Mouse (Mus musculus): ENCODE results near the gene Tox2. TPM values are rescaled to one million over a fixed set of nuclear protein-coding genes. Genes with fewer than 3 reads are reported as not detected.

The Tox2 gene
- 6.3 and 7.3 TPM in 2 replicates for polyA plus RNA-seq (2014; fragmentation: Nextera tagmentation; extraction: Ambion mirVana)

DNA sequence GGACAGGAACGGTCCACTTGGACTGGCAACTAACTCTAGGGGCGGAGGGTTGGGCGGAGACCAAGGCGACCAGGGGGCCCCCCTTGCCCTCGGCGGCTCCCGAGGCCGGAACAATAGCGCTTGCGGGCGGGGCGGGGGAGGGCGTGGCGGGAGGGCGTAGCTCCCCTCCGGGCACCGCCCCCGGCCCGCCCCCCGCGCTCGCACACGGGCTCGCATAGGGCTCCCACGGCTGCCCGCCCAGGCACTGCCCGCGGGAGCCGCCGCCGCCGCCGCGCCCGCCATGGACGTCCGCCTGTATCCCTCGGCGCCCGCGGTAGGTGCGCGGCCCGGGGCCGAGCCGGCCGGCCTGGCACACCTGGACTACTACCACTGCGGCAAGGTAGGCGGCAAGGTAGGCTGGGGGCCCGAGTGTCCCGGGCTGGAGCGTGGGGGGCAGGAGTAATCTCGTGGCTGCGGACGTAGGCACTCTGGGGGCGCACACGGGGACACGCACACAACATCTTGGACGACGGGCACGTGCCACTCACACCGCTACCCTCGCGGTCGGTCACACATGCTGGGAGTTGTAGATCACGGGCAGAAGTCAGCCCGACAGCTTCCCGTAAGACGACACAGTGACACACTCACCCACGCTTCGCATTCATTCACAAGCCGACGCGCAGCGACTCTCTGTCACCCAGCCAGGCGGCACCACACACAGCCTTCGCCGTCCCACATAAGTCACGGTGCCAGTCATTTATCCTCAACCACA lies at the start of gene Tox2:
TSS of gene Tox2 (plus strand) at position 242 of the 751 bp plus-strand sequence.
- peaks cover 18% of the 10 kb centered on the region; the same call in 1 of the 2 replicates for H3K4me1 ChIP-seq (replicated peaks; ENCODE audit: control insufficient read depth, insufficient read depth, low read length)
- no peak within 1 kb of the TSS for H3K27ac ChIP-seq (ENCODE audit: low read depth)
- DNase-seq (ENCODE audit: low spot score): peak; percentile 71
- H3K36me3 ChIP-seq (ENCODE audit: control insufficient read depth, insufficient read depth, low read length): no peaks in the 10 kb centered on the region
- ATAC-seq (replicated peaks; ENCODE audit: low FRiP score, low TSS enrichment, low read depth): peak; percentile 89
- WGBS: under 1% methylated on average over 66 of the region's 79 CpGs
- H3K27me3 ChIP-seq (replicated peaks; ENCODE audit: control insufficient read depth, insufficient read depth, low read length): peaks cover 44% of the 10 kb centered on the region
- peak within 1 kb of the TSS; percentile 85 for H3K4me2 ChIP-seq (ENCODE audit: low read length)
- H3K9ac ChIP-seq (ENCODE audit: low read length): peak within 1 kb of the TSS; percentile 35
- H3K4me3 ChIP-seq (ENCODE audit: low read depth, low read length): peak within 1 kb of the TSS; percentile 46
- peaks cover 10% of the 10 kb centered on the region for H3K9me3 ChIP-seq (ENCODE audit: control insufficient read depth, low read length)

DNA sequence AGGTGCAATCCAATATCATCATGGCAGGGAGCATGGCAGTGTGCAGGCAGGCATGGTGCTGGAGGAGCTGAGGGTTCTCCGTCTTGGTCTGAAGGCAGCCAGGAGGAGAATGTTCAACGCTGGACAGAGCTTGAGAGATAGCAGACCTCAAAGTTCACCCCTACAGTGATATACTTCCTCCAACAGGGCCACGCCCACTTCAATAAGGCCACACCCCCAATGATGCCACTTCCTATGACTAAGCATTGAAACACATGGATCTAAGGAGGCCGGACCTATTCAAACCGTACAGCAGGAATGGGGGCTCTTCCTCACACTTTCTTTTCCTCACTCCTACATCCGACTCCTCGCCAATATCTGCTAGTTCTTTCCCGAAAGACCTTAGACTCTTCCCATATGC lies 48.3 kb upstream of the Tox2 start:
- Histone ChIP-seq H3K9ac (ENCODE audit: low read length) (no peak overlapping the region), H3K9me3 (ENCODE audit: control insufficient read depth, low read length) (no peaks in the 10 kb centered on the region), H3K4me1 (replicated peaks; ENCODE audit: control insufficient read depth, insufficient read depth, low read length) (no peaks in the 10 kb centered on the region), H3K4me2 (ENCODE audit: low read length) (no peak overlapping the region), H3K36me3 (ENCODE audit: control insufficient read depth, insufficient read depth, low read length) (no peaks in the 10 kb centered on the region), H3K4me3 (ENCODE audit: low read depth, low read length) (no peak overlapping the region), H3K27ac (ENCODE audit: low read depth) (no peak overlapping the region), H3K27me3 (replicated peaks; ENCODE audit: control insufficient read depth, insufficient read depth, low read length) (no peaks in the 10 kb centered on the region)
- WGBS: 85% methylated on average over 8 of the region's 8 CpGs
- ATAC-seq (replicated peaks; ENCODE audit: low FRiP score, low TSS enrichment, low read depth): 0 out of 2 replicates have a peak, but pooled peaks have one; percentile 43
- no peak for DNase-seq (ENCODE audit: low spot score)

DNA sequence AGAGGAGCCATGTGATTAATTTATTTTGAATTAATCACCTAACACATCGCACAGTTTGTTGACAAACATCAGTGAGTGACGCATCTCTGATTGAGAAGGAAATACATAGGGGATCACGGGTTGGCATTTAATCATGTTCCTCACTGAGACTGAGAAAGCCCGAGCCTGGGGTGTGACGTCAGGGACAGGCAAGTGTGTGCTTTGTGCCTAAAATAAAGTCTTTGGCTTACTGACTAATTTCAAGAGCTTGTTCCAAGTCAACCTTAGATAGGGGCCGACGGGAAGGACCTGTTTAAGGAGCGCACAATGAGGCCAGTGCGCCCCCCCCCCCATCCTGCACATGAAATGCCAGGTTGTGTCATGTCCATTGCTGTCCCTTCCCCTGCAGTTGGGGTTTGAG lies 43.9 kb upstream of the Tox2 start:
- no peaks in the 10 kb centered on the region for H3K36me3 ChIP-seq (ENCODE audit: control insufficient read depth, insufficient read depth, low read length)
- WGBS: 93% methylated on average over 9 of the region's 9 CpGs
- H3K4me3 ChIP-seq (ENCODE audit: low read depth, low read length): no peak overlapping the region
- ATAC-seq (replicated peaks; ENCODE audit: low FRiP score, low TSS enrichment, low read depth): no peak
- H3K4me1 ChIP-seq (replicated peaks; ENCODE audit: control insufficient read depth, insufficient read depth, low read length): no peaks in the 10 kb centered on the region
- no peak for DNase-seq (ENCODE audit: low spot score)
- no peaks in the 10 kb centered on the region for H3K27me3 ChIP-seq (replicated peaks; ENCODE audit: control insufficient read depth, insufficient read depth, low read length)
- no peak overlapping the region for H3K9ac ChIP-seq (ENCODE audit: low read length)
- H3K9me3 ChIP-seq (ENCODE audit: control insufficient read depth, low read length): no peaks in the 10 kb centered on the region
- no peak overlapping the region for H3K27ac ChIP-seq (ENCODE audit: low read depth)
- H3K4me2 ChIP-seq (ENCODE audit: low read length): no peak overlapping the region

- no peaks in the 10 kb centered on the region for H3K36me3 ChIP-seq (ENCODE audit: control insufficient read depth, insufficient read depth, low read length)
- WGBS: 63% methylated on average over 10 of the region's 10 CpGs
- H3K27ac ChIP-seq (ENCODE audit: low read depth): no peak overlapping the region
- no peaks in the 10 kb centered on the region for H3K4me1 ChIP-seq (replicated peaks; ENCODE audit: control insufficient read depth, insufficient read depth, low read length)
- no peak for DNase-seq (ENCODE audit: low spot score)
- H3K9me3 ChIP-seq (ENCODE audit: control insufficient read depth, low read length): no peaks in the 10 kb centered on the region
- no peak overlapping the region for H3K4me2 ChIP-seq (ENCODE audit: low read length)
- no peak overlapping the region for H3K9ac ChIP-seq (ENCODE audit: low read length)
- no peak overlapping the region for H3K4me3 ChIP-seq (ENCODE audit: low read depth, low read length)
- no peak for ATAC-seq (replicated peaks; ENCODE audit: low FRiP score, low TSS enrichment, low read depth)
- H3K27me3 ChIP-seq (replicated peaks; ENCODE audit: control insufficient read depth, insufficient read depth, low read length): no peaks in the 10 kb centered on the region
Measured at GRCm38 (mm10) chr2:163164461-163164990, 38.4 kb upstream of the Tox2 start.

DNA sequence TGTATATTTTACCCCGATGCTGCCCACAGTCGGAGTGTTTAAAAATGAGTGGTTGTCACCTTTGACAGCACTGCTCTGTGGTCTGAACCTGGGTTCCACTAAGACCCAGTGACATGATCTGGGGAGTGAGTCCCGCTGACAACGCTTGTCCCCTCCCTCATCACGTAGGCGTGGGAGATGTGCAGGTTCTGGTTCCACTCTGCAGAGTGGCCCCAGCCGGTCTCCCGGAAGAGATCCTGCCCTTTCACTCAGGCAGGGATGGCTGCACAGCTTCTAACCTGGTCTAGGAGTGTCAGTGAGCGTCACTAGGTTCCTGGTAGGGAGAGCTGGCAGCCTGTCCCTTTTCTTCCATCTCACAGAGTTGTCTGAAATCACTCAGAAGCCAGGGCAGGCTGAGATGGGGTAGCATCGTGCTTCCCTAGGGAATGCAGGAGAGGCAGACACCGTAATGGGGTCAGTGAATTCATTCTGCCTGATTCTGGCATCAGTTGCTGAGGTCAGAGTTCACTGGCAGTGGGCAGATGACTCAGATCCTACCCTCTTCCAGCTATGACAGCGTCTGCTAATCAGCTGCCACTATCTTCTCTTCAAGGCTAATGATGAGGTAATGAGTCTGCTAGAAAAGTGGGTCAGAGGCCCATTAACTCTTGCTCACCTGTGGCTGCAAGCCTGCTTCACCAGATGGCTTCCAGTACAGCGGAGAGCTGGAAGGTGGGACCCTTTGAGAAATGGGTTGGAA lies 36.7 kb upstream of the Tox2 start:
- ATAC-seq (replicated peaks; ENCODE audit: low FRiP score, low TSS enrichment, low read depth): peak; percentile 50; the same call in 1 of the 2 replicates
- H3K4me2 ChIP-seq (ENCODE audit: low read length): no peak overlapping the region
- H3K27ac ChIP-seq (ENCODE audit: low read depth): no peak overlapping the region

DNA sequence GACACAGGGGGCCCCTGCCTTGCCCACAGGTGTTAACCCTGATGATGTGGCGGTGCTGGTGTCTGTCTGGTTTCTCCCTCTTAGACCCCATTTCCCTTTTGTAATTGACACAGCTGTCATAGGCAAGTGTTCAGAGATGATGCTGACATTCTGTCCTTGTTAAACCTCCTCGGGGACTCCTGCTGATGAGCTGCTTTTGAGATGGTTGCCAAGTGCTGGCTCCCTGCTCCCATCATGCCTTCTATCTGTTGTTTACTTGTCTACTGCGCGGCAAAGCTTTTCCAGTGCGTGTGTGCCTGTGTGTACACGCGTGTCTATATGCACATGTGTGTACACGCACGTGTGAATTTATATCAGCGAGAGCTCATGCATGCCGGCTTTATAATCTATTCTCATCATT lies 31.0 kb upstream of the Tox2 start:
- ATAC-seq (replicated peaks; ENCODE audit: low FRiP score, low TSS enrichment, low read depth) (no peak), DNase-seq (ENCODE audit: low spot score) (no peak)
- Histone ChIP-seq H3K27ac (ENCODE audit: low read depth) (no peak overlapping the region), H3K9me3 (ENCODE audit: control insufficient read depth, low read length) (no peaks in the 10 kb centered on the region), H3K9ac (ENCODE audit: low read length) (no peak overlapping the region), H3K4me3 (ENCODE audit: low read depth, low read length) (no peak overlapping the region), H3K4me2 (ENCODE audit: low read length) (no peak overlapping the region), H3K36me3 (ENCODE audit: control insufficient read depth, insufficient read depth, low read length) (no peaks in the 10 kb centered on the region), H3K27me3 (replicated peaks; ENCODE audit: control insufficient read depth, insufficient read depth, low read length) (no peaks in the 10 kb centered on the region), H3K4me1 (replicated peaks; ENCODE audit: control insufficient read depth, insufficient read depth, low read length) (no peaks in the 10 kb centered on the region)
- WGBS: 89% methylated on average over 11 of the region's 11 CpGs

More for the DNA sequence above, 36.7 kb upstream of the Tox2 start:
- Histone ChIP-seq H3K27me3 (replicated peaks; ENCODE audit: control insufficient read depth, insufficient read depth, low read length) (no peaks in the 10 kb centered on the region), H3K36me3 (ENCODE audit: control insufficient read depth, insufficient read depth, low read length) (no peaks in the 10 kb centered on the region), H3K9ac (ENCODE audit: low read length) (no peak overlapping the region), H3K4me3 (ENCODE audit: low read depth, low read length) (no peak overlapping the region), H3K4me1 (replicated peaks; ENCODE audit: control insufficient read depth, insufficient read depth, low read length) (no peaks in the 10 kb centered on the region), H3K9me3 (ENCODE audit: control insufficient read depth, low read length) (no peaks in the 10 kb centered on the region)
- WGBS: 40% methylated on average over 13 of the region's 13 CpGs
- DNase-seq (ENCODE audit: low spot score): no peak

DNA sequence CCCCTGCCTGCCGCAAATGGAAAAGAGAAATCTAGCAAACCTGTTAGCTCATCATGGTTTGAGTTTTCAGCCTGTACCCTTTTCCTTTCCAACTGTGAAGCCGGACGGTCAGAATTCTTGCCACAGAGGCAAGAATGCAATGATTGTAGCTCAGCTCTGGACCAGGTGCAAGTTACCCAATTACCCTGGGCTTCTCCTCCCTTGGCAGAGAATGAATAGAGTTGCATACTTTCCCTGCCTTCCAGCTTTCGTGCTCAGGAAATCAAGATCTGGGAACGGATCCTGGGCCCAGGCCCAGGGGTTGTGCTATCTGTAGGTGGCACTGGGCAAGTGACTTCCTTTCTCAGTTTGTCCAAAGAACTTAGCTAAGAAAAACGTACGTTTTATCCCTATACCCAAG lies 28.9 kb upstream of the Tox2 start:
- no peak overlapping the region for H3K4me2 ChIP-seq (ENCODE audit: low read length)
- no peaks in the 10 kb centered on the region for H3K9me3 ChIP-seq (ENCODE audit: control insufficient read depth, low read length)
- H3K9ac ChIP-seq (ENCODE audit: low read length): no peak overlapping the region
- 70% methylated on average over 7 of the region's 7 CpGs for WGBS
- no peak for ATAC-seq (replicated peaks; ENCODE audit: low FRiP score, low TSS enrichment, low read depth)
- no peak overlapping the region for H3K27ac ChIP-seq (ENCODE audit: low read depth)
- no peaks in the 10 kb centered on the region for H3K27me3 ChIP-seq (replicated peaks; ENCODE audit: control insufficient read depth, insufficient read depth, low read length)
- no peaks in the 10 kb centered on the region for H3K4me1 ChIP-seq (replicated peaks; ENCODE audit: control insufficient read depth, insufficient read depth, low read length)
- no peaks in the 10 kb centered on the region for H3K36me3 ChIP-seq (ENCODE audit: control insufficient read depth, insufficient read depth, low read length)
- no peak for DNase-seq (ENCODE audit: low spot score)
- H3K4me3 ChIP-seq (ENCODE audit: low read depth, low read length): no peak overlapping the region

- DNase-seq (ENCODE audit: low spot score) (no peak), ATAC-seq (replicated peaks; ENCODE audit: low FRiP score, low TSS enrichment, low read depth) (no peak)
- H3K9me3 ChIP-seq (ENCODE audit: control insufficient read depth, low read length): no peaks in the 10 kb centered on the region
- H3K27ac ChIP-seq (ENCODE audit: low read depth): no peak overlapping the region
- H3K27me3 ChIP-seq (replicated peaks; ENCODE audit: control insufficient read depth, insufficient read depth, low read length): no peaks in the 10 kb centered on the region
- H3K4me2 ChIP-seq (ENCODE audit: low read length): no peak overlapping the region
- 92% methylated on average over 7 of the region's 8 CpGs for WGBS
- H3K4me3 ChIP-seq (ENCODE audit: low read depth, low read length): no peak overlapping the region
- no peaks in the 10 kb centered on the region for H3K36me3 ChIP-seq (ENCODE audit: control insufficient read depth, insufficient read depth, low read length)
- no peaks in the 10 kb centered on the region for H3K4me1 ChIP-seq (replicated peaks; ENCODE audit: control insufficient read depth, insufficient read depth, low read length)
- H3K9ac ChIP-seq (ENCODE audit: low read length): no peak overlapping the region
Measured at GRCm38 (mm10) chr2:163175831-163176230, 27.1 kb upstream of the Tox2 start.

Data from intestine, embryonic 14.5 days (tissue).